Mouse (Mus musculus) lung, embryonic 16.5 days (tissue): Measurements from ENCODE around the gene Icmt. TPM values are rescaled to one million over a fixed set of nuclear protein-coding genes. Genes with fewer than 3 reads are reported as not detected.
A peak's percentile ranks its signal among the peaks of the same experiment; 100 is the strongest.

Experiments
- ATAC-seq: fragments of 200-750 bp; cut with Nextera tagmentation; 2 replicates; pipeline ENCODE4 v1.8.0; 2017; ENCODE audit warnings: low read depth, mild to moderate bottlenecking, moderate library complexity
- H3K27ac ChIP-seq: fragments of 300-500 bp; sonication (generic); 2 replicates; pipeline ENCODE4 v1.5.1; 2014; ENCODE audit warnings: mild to moderate bottlenecking, control low read depth, low read length
- H3K27me3 ChIP-seq: fragments of 300-500 bp; sonication (generic); 2 replicates; pipeline ENCODE4 v1.6.1; 2014; ENCODE audit warnings: low read depth, low read length, mixed read lengths; ENCODE audit not compliant: control insufficient read depth, insufficient read depth
- H3K36me3 ChIP-seq: fragments of 300-500 bp; sonication (generic); 2 replicates; pipeline ENCODE4 v1.6.1; 2014; ENCODE audit warnings: low read length; ENCODE audit not compliant: control insufficient read depth, insufficient read depth
- H3K4me1 ChIP-seq: fragments of 300-500 bp; sonication (generic); replicated peaks from 2 replicates; pipeline ENCODE4 v1.6.1; 2014; ENCODE audit warnings: low read length, mixed read lengths; ENCODE audit not compliant: control insufficient read depth, insufficient read depth
- H3K4me2 ChIP-seq: fragments of 300-500 bp; sonication (generic); 2 replicates; pipeline ENCODE4 v1.6.1; 2014; ENCODE audit warnings: low read depth, low read length, control low read depth
- H3K4me3 ChIP-seq: fragments of 300-500 bp; sonication (generic); 2 replicates; pipeline ENCODE4 v1.5.1; 2014; ENCODE audit warnings: mild to moderate bottlenecking, low read length, control low read depth
- H3K9ac ChIP-seq: fragments of 300-500 bp; sonication (generic); 2 replicates; pipeline ENCODE4 v1.6.1; 2014; ENCODE audit warnings: low read length, control low read depth
- H3K9me3 ChIP-seq: fragments of 300-500 bp; sonication (generic); 2 replicates; pipeline ENCODE4 v1.6.1; 2016; ENCODE audit warnings: low read length; ENCODE audit not compliant: control insufficient read depth
- WGBS: fragments of 180-500 bp; shearing (Covaris S2); extraction: QIAGEN DNeasy Blood & Tissue Kit; methylation state at CpG from one replicate; pipeline ENCODE4 v1.1.7; 2014; 5-methylcytosine and 5-hydroxymethylcytosine counted together
- polyA plus RNA-seq: library from polyadenylated mRNA; unstranded; fragments of >200 nt; fragmentation: Nextera tagmentation; extraction: Ambion mirVana; gene quantifications from 2 replicates; pipeline ENCODE4 v1.2.1, GENCODE M21; 2015

Icmt gene
- polyA plus RNA-seq, 1 experiment from 2014 or later = 24.0 TPM

- Histone ChIP-seq H3K4me3 (no peak overlapping the region), H3K9me3 (no peaks in the 10 kb centered on the region), H3K27ac (no peak overlapping the region), H3K4me2 (no peak overlapping the region), H3K27me3 (no peaks in the 10 kb centered on the region), H3K9ac (no peak overlapping the region), H3K36me3 (peaks cover 25% of the 10 kb centered on the region), H3K4me1 (no peaks in the 10 kb centered on the region)
- ATAC-seq = no peak
- WGBS = 90% methylated on average over 6 of the region's 6 CpGs
Measured at GRCm38 (mm10) chr4:152304685-152305084, 7.7 kb downstream of the Icmt start.

GRCm38 (mm10) chr4:152305991-152306390 is 9.0 kb downstream of the Icmt start:
- WGBS = 65% methylated on average over 6 of the region's 6 CpGs
- no peak for ATAC-seq
- peaks cover 16% of the 10 kb centered on the region for H3K36me3 ChIP-seq

GRCm38 (mm10) chr4:152307542-152307941 is 10.5 kb downstream of the Icmt start:
- WGBS = 79% methylated on average over 9 of the region's 9 CpGs
- H3K9me3 ChIP-seq = no peaks in the 10 kb centered on the region
- ATAC-seq = no peak
- peaks cover 13% of the 10 kb centered on the region for H3K27me3 ChIP-seq
- H3K27ac ChIP-seq = no peak overlapping the region
- H3K4me3 ChIP-seq = no peak overlapping the region
- H3K4me1 ChIP-seq = no peaks in the 10 kb centered on the region; the same call in 1 of the 2 replicates
- H3K36me3 ChIP-seq = peaks cover 16% of the 10 kb centered on the region
- H3K4me2 ChIP-seq = no peak overlapping the region
- no peak overlapping the region for H3K9ac ChIP-seq

More at GRCm38 (mm10) chr4:152305991-152306390, 9.0 kb downstream of the Icmt start:
- Histone ChIP-seq H3K9ac (no peak overlapping the region), H3K4me2 (no peak overlapping the region), H3K9me3 (no peaks in the 10 kb centered on the region), H3K27ac (no peak overlapping the region), H3K4me3 (no peak overlapping the region), H3K4me1 (no peaks in the 10 kb centered on the region), H3K27me3 (no peaks in the 10 kb centered on the region)

- Histone ChIP-seq H3K27ac (no peak overlapping the region), H3K9ac (no peak overlapping the region), H3K4me1 (peaks cover 15% of the 10 kb centered on the region), H3K4me2 (peak overlapping the region; percentile 22), H3K9me3 (no peaks in the 10 kb centered on the region), H3K4me3 (peak overlapping the region; percentile 9; the same call in 1 of the 2 replicates), H3K27me3 (peaks cover 59% of the 10 kb centered on the region), H3K36me3 (no peaks in the 10 kb centered on the region)
- ATAC-seq = no peak
- 3% methylated on average over 14 of the region's 14 CpGs for WGBS
Measured at GRCm38 (mm10) chr4:152312186-152312585, 15.2 kb downstream of the Icmt start.

GRCm38 (mm10) chr4:152313211-152313632 is 16.2 kb downstream of the Icmt start:
- Histone ChIP-seq H3K27me3 (peaks cover 67% of the 10 kb centered on the region), H3K4me3 (peak overlapping the region; percentile 39), H3K9me3 (no peaks in the 10 kb centered on the region), H3K9ac (0 out of 2 replicates have a peak overlapping the region, but pooled peaks have one; percentile 30), H3K4me2 (peak overlapping the region; percentile 62), H3K27ac (no peak overlapping the region), H3K36me3 (no peaks in the 10 kb centered on the region), H3K4me1 (peaks cover 15% of the 10 kb centered on the region)
- peak; percentile 65 for ATAC-seq
- WGBS = under 1% methylated on average over 29 of the region's 29 CpGs

- H3K4me1 ChIP-seq = peaks cover 18% of the 10 kb centered on the region
- H3K4me2 ChIP-seq = peak overlapping the region; percentile 62; the same call in 1 of the 2 replicates
- no peak overlapping the region; the same call in 1 of the 2 replicates for H3K4me3 ChIP-seq
- no peaks in the 10 kb centered on the region for H3K36me3 ChIP-seq
- no peak overlapping the region for H3K27ac ChIP-seq
- H3K27me3 ChIP-seq = peaks cover 70% of the 10 kb centered on the region
- H3K9me3 ChIP-seq = no peaks in the 10 kb centered on the region
- no peak for ATAC-seq
- H3K9ac ChIP-seq = no peak overlapping the region
Measured at GRCm38 (mm10) chr4:152313934-152314333, 16.9 kb downstream of the Icmt start.

GRCm38 (mm10) chr4:152315498-152316213 is 18.6 kb downstream of the Icmt start:
- Histone ChIP-seq H3K27ac (no peak overlapping the region), H3K27me3 (peaks cover 70% of the 10 kb centered on the region), H3K9ac (peak overlapping the region; percentile 18; the same call in 1 of the 2 replicates), H3K9me3 (no peaks in the 10 kb centered on the region), H3K4me3 (peak overlapping the region; percentile 31), H3K4me2 (peak overlapping the region; percentile 47), H3K4me1 (peaks cover 18% of the 10 kb centered on the region), H3K36me3 (no peaks in the 10 kb centered on the region)
- 1% methylated on average over 43 of the region's 43 CpGs for WGBS
- ATAC-seq = no peak

GRCm38 (mm10) chr4:152317631-152318033 is 20.6 kb downstream of the Icmt start:
- no peaks in the 10 kb centered on the region for H3K36me3 ChIP-seq
- H3K27ac ChIP-seq = no peak overlapping the region
- H3K27me3 ChIP-seq = peaks cover 57% of the 10 kb centered on the region
- WGBS = 52% methylated on average over 6 of the region's 6 CpGs
- H3K9me3 ChIP-seq = no peaks in the 10 kb centered on the region
- H3K4me2 ChIP-seq = no peak overlapping the region
- peaks cover 17% of the 10 kb centered on the region for H3K4me1 ChIP-seq
- no peak overlapping the region for H3K4me3 ChIP-seq
- H3K9ac ChIP-seq = no peak overlapping the region
- no peak for ATAC-seq

- 3% methylated on average over 26 of the region's 26 CpGs for WGBS
- peaks cover 7% of the 10 kb centered on the region; the same call in 1 of the 2 replicates for H3K4me1 ChIP-seq
- peak within 1 kb of the TSS; percentile 24 for H3K4me3 ChIP-seq
- no peaks in the 10 kb centered on the region for H3K36me3 ChIP-seq
- H3K9ac ChIP-seq = peak within 1 kb of the TSS; percentile 41
- no peaks in the 10 kb centered on the region for H3K9me3 ChIP-seq
- peak; percentile 42; the same call in 1 of the 2 replicates for ATAC-seq
- peak within 1 kb of the TSS; percentile 52 for H3K4me2 ChIP-seq
- no peak within 1 kb of the TSS for H3K27ac ChIP-seq
- H3K27me3 ChIP-seq = peaks cover 46% of the 10 kb centered on the region
Measured at GRCm38 (mm10) chr4:152318517-152319234, 21.6 kb downstream of the Icmt start, which contains the start of gene Rnf207. Rnf207 (minus strand) TSS chr4:152318993.
